Mouse (Mus musculus): ENCODE measurements around the gene Ubr7. TPM values are rescaled to one million over a fixed set of nuclear protein-coding genes. Genes with fewer than 3 reads are reported as not detected.

Ubr7 gene
- polyA plus RNA-seq, 1 experiment from 2014 or later: 36.8 TPM

DNA sequence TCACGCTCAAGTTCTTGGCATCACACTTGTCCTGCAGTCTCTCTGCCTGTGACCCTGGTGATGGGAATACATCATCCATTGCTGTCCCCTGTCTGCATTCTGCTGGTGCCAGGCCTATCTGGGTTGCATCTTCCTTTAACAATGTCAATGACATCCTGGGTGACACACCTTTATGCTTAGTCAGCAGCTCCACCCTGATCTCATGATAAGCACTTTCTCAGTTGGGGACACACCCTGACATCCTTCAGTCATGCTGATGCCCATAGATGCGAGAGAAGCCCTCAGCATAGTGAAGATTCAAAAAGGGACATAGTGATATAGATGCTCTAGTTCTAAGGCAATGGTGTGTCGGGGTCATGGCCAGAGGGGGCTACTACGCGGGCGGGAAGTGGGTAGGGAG, 32.6 kb upstream of the Ubr7 start:
- Histone ChIP-seq H3K4me3 (replicated peaks) (no peak overlapping the region), H3K9me3 (no peaks in the 10 kb centered on the region), H3K9ac (no peak overlapping the region), H3K27me3 (replicated peaks) (no peaks in the 10 kb centered on the region), H3K4me1 (replicated peaks) (peaks cover 14% of the 10 kb centered on the region), H3K27ac (no peak overlapping the region), H3K36me3 (no peaks in the 10 kb centered on the region), H3K4me2 (replicated peaks) (no peak overlapping the region)
- 92% methylated on average over 6 of the region's 6 CpGs for WGBS
- no peak for ATAC-seq

DNA sequence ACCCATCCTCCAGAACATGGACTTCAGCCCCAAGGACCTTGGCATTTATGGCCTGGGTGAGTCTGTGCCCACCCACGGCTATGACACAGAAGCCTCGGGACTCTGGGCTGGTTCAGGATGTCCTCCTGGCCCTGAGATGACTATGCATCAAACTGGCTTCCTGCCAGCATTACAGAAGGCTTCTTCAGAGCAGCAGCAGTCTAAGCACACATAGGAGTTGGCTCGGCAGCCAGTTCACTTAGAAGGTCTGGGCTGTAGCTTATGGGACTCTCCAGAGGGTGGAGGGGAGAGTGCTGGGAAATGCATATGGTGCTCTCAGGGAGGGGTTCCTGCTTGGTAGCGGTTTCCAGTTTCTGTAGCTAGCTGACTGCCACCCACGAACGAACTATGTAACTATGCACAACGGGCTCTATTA, 32.0 kb upstream of the Ubr7 start:
- no peak overlapping the region for H3K9ac ChIP-seq
- no peak overlapping the region for H3K27ac ChIP-seq
- H3K9me3 ChIP-seq: no peaks in the 10 kb centered on the region
- H3K4me3 ChIP-seq (replicated peaks): no peak overlapping the region
- WGBS: 55% methylated on average over 7 of the region's 7 CpGs
- H3K27me3 ChIP-seq (replicated peaks): no peaks in the 10 kb centered on the region
- H3K4me1 ChIP-seq (replicated peaks): peaks cover 20% of the 10 kb centered on the region
- ATAC-seq: no peak; the same call in 1 of the 2 replicates
- H3K36me3 ChIP-seq: no peaks in the 10 kb centered on the region
- no peak overlapping the region for H3K4me2 ChIP-seq (replicated peaks)

DNA sequence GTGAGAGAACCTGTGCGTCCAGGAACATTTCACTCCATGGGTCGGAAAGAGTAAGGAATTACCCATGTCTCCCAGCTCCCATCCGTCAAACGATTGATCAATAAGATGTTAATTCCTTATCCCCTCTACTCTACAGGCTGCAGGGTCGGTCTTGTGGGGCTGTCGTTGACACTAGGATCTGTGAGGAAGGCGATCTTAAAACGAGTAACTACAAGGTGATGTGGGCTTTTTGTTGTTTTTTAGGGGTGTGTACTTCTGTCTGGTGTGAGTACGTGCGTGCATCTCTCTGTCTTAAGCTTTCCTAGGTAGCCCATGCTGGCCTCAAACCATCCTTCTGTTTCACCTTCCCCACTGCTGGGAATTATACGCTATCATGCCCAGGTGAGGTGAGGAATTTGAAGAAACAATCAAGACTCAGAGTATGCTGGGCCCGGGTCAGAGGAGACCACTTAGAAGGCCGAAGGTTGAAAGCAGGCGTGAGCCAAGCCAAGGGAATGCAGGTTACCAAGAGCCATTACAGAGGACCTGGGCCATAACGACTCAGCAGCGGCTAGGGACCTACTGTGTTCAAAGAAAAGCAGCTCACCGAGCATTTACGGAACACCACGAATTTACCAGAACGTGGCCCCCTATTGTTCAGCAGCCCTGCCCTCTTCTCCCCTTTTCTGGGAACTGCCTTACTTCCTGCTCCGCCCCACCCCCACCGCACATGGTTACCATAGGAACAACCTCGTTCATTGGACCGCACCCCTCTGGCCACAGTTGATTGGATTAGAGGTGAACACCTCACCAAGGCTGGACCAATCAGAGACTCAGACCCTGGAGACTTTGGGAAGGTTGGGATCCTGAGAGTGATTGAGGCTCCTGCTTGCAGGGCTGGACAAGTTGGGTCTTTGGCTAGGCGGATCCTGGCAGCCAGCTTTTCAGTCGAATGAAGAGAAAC, 27.6 kb upstream of the Ubr7 start:
- WGBS: 32% methylated on average over 26 of the region's 26 CpGs
- ATAC-seq: peak; percentile 95
- no peaks in the 10 kb centered on the region for H3K9me3 ChIP-seq
- H3K4me3 ChIP-seq (replicated peaks): no peak overlapping the region; the same call in 1 of the 2 replicates
- H3K36me3 ChIP-seq: no peaks in the 10 kb centered on the region
- no peaks in the 10 kb centered on the region for H3K27me3 ChIP-seq (replicated peaks)
- H3K9ac ChIP-seq: no peak overlapping the region
- H3K27ac ChIP-seq: peak overlapping the region; percentile 93
- H3K4me2 ChIP-seq (replicated peaks): peak overlapping the region; percentile 53
- peaks cover 30% of the 10 kb centered on the region for H3K4me1 ChIP-seq (replicated peaks)

- H3K4me3 ChIP-seq (replicated peaks): no peak overlapping the region; the same call in 1 of the 2 replicates
- peak overlapping the region; percentile 93 for H3K27ac ChIP-seq
- H3K27me3 ChIP-seq (replicated peaks): no peaks in the 10 kb centered on the region
- 0 out of 2 replicates have a peak overlapping the region, but pooled peaks have one; percentile 8 for H3K9ac ChIP-seq
- no peaks in the 10 kb centered on the region for H3K9me3 ChIP-seq
- peak; percentile 91 for ATAC-seq
- H3K4me1 ChIP-seq (replicated peaks): peaks cover 25% of the 10 kb centered on the region
- WGBS: 19% methylated on average over 16 of the region's 16 CpGs
- H3K36me3 ChIP-seq: no peaks in the 10 kb centered on the region
- peak overlapping the region; percentile 53 for H3K4me2 ChIP-seq (replicated peaks)
Observed at GRCm38 (mm10) chr12:102730798-102731619, 26.8 kb upstream of the Ubr7 start.

DNA sequence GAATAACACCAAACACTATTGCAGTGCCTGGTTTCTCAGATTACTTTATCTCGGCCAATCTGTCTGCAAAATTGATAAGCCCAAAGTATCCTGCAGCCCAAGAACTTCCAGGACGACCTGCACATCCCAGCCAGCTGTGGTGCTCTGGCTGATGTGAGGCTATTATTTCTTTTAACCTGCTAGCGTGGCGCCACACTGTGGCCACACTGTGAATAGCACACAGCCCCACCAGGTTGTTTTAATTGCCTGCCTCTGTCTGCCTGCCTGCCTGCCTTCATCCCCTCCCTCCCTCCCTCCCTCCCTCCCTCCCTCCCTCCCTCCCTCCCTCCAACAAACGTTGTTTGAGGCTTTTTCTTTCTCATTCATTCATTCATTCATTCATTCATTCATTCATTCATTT, 24.4 kb upstream of the Ubr7 start:
- Histone ChIP-seq H3K27ac (no peak overlapping the region), H3K4me1 (replicated peaks) (peaks cover 23% of the 10 kb centered on the region), H3K36me3 (no peaks in the 10 kb centered on the region), H3K4me2 (replicated peaks) (no peak overlapping the region), H3K4me3 (replicated peaks) (no peak overlapping the region), H3K9me3 (no peaks in the 10 kb centered on the region), H3K27me3 (replicated peaks) (no peaks in the 10 kb centered on the region), H3K9ac (no peak overlapping the region)
- no peak for ATAC-seq
- 6% methylated on average over 5 of the region's 5 CpGs for WGBS

DNA sequence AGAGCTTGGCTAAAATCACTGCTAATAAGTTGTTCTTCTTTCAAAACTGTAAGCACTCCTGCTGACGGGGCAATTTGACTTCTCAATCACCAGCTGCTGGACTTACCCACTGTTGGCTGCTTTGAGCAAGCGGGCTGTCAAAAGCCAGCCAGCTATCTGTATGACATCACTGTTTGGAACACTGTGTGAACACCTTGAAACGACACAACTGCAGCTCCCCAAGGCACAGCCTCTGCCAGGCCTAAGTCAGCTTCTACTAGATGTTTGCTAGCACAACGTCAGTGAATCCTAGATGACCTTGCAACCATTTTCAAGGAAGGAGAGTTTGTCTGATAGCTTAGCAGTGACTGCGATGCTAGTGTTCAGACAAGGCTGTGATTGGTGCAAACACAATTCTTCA, 18.7 kb upstream of the Ubr7 start:
- H3K27ac ChIP-seq: no peak overlapping the region
- no peaks in the 10 kb centered on the region for H3K36me3 ChIP-seq
- no peak overlapping the region for H3K9ac ChIP-seq
- peaks cover 7% of the 10 kb centered on the region for H3K4me1 ChIP-seq (replicated peaks)
- WGBS: 71% methylated on average over 5 of the region's 5 CpGs
- H3K9me3 ChIP-seq: no peaks in the 10 kb centered on the region
- H3K4me3 ChIP-seq (replicated peaks): no peak overlapping the region
- H3K4me2 ChIP-seq (replicated peaks): no peak overlapping the region
- ATAC-seq: no peak
- no peaks in the 10 kb centered on the region for H3K27me3 ChIP-seq (replicated peaks)

GRCm38 (mm10) chr12:102740285-102740684, 17.5 kb upstream of the Ubr7 start:
- WGBS: 64% methylated on average over 3 of the region's 3 CpGs
- no peak overlapping the region for H3K27ac ChIP-seq
- H3K4me3 ChIP-seq (replicated peaks): no peak overlapping the region
- no peaks in the 10 kb centered on the region for H3K9me3 ChIP-seq
- H3K9ac ChIP-seq: no peak overlapping the region
- no peaks in the 10 kb centered on the region for H3K27me3 ChIP-seq (replicated peaks)
- H3K4me2 ChIP-seq (replicated peaks): no peak overlapping the region
- peaks cover 15% of the 10 kb centered on the region for H3K4me1 ChIP-seq (replicated peaks)
- H3K36me3 ChIP-seq: no peaks in the 10 kb centered on the region
- no peak for ATAC-seq

- Histone ChIP-seq H3K4me2 (replicated peaks) (no peak overlapping the region), H3K4me3 (replicated peaks) (no peak overlapping the region), H3K9me3 (no peaks in the 10 kb centered on the region), H3K36me3 (no peaks in the 10 kb centered on the region), H3K27me3 (replicated peaks) (no peaks in the 10 kb centered on the region), H3K27ac (no peak overlapping the region), H3K4me1 (replicated peaks) (peaks cover 15% of the 10 kb centered on the region), H3K9ac (no peak overlapping the region)
- no peak for ATAC-seq
- 70% methylated on average over 7 of the region's 7 CpGs for WGBS
Observed at GRCm38 (mm10) chr12:102742056-102742455, 15.7 kb upstream of the Ubr7 start.

GRCm38 (mm10) chr12:102743036-102743588, 14.7 kb upstream of the Ubr7 start:
- peaks cover 15% of the 10 kb centered on the region for H3K4me1 ChIP-seq (replicated peaks)
- peak overlapping the region; percentile 93 for H3K4me3 ChIP-seq (replicated peaks)
- H3K4me2 ChIP-seq (replicated peaks): peak overlapping the region; percentile 81
- under 1% methylated on average over 33 of the region's 33 CpGs for WGBS
- H3K9ac ChIP-seq: peak overlapping the region; percentile 85
- ATAC-seq: no peak; the same call in 1 of the 2 replicates
- H3K36me3 ChIP-seq: 0 out of 2 replicates have a peak, but pooled peaks cover 3% of the 10 kb centered on the region
- no peaks in the 10 kb centered on the region for H3K9me3 ChIP-seq
- peak overlapping the region; percentile 95 for H3K27ac ChIP-seq
- no peaks in the 10 kb centered on the region for H3K27me3 ChIP-seq (replicated peaks)

DNA sequence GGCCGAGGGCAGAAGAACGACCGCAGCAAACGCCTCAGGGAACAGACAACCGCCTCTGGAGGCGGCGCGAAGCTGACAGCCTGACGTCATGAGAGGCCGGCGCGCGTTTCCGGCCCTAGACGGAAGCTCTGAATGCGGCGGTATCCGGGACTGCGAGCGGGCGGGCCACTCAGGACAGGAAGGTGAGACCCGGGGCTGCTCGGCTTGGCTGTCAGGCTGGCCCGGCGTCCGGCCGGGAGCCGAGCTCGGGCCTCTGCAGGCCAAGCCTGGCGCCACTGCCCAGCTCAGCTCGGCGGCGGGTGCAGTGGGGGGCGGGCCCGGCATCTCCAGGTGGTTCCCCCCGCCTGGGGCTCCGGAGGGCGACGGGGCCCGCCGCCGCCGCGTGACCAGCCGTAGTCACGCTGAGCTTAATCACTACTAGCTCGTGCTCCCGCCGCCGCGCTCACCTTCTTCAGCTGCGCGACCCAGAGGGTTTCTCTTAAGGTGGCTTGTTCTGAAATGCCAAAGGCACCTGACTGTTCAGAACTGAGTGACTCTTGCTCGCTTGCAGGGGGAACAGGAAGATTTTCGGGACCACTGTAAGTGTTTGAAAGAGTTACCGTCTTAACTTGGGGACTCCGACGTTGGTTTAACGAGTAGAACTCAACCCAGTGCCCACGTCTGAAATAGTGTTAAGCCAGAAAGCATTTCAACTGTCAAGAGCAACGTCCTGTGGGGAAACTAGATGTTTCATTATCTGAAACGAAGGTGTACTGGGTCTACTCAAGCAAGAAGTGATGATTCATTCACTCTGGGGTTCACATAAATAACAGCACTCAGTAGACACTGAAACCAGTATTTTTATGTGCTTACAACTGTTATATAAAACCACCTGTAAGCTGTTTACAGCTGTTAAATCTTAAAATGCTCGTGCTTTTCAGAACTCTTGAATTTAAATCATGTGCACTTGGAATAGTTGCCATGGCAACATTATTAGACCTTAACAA, 13.9 kb upstream of the Ubr7 start, which contains the start of the genes Moap1 and Tmem251:
Gene Moap1 (minus strand): TSS at position 73 of the 986 bp plus-strand sequence.
Gene Tmem251 (plus strand): TSS at position 174 of the 986 bp plus-strand sequence.
- WGBS: under 1% methylated on average over 61 of the region's 63 CpGs

GRCm38 (mm10) chr12:102744839-102745238, 12.9 kb upstream of the Ubr7 start:
- Histone ChIP-seq H3K36me3 (peaks cover 12% of the 10 kb centered on the region; the same call in 1 of the 2 replicates), H3K9me3 (no peaks in the 10 kb centered on the region), H3K4me2 (replicated peaks) (peak overlapping the region; percentile 81), H3K4me3 (replicated peaks) (0 out of 2 replicates have a peak overlapping the region, but pooled peaks have one; percentile 93), H3K27ac (no peak overlapping the region), H3K27me3 (replicated peaks) (no peaks in the 10 kb centered on the region), H3K4me1 (replicated peaks) (peaks cover 15% of the 10 kb centered on the region), H3K9ac (no peak overlapping the region)
- no peak for ATAC-seq
- WGBS: 57% methylated on average over 6 of the region's 6 CpGs

More for the DNA sequence above, 13.9 kb upstream of the Ubr7 start, which contains the start of the genes Moap1 and Tmem251:
- Histone ChIP-seq H3K4me1 (replicated peaks) (peaks cover 15% of the 10 kb centered on the region), H3K36me3 (peaks cover 7% of the 10 kb centered on the region; the same call in 1 of the 2 replicates), H3K4me3 (replicated peaks) (peak within 1 kb of the TSS; percentile 93), H3K27ac (peak within 1 kb of the TSS; percentile 95), H3K9me3 (no peaks in the 10 kb centered on the region), H3K27me3 (replicated peaks) (no peaks in the 10 kb centered on the region), H3K9ac (peak within 1 kb of the TSS; percentile 85), H3K4me2 (replicated peaks) (peak within 1 kb of the TSS; percentile 81)
- peak; percentile 99 for ATAC-seq
